Mouse (Mus musculus) embryonic fibroblast, embryonic 13.5 days (primary cell): ENCODE measurements around the gene Slc6a1.

Experiments
- CTCF ChIP-seq: IDR thresholded peaks from 2 replicates; pipeline ENCODE4 v1.5.1; 2011; ENCODE audit warnings: mild to moderate bottlenecking, control low read depth, low read length, moderate library complexity, borderline replicate concordance; ENCODE audit not compliant: insufficient read depth
- POLR2A ChIP-seq: IDR thresholded peaks from 2 replicates; pipeline ENCODE4 v1.6.1; 2011; ENCODE audit warnings: low read depth, mild to moderate bottlenecking, control low read depth, low read length, moderate library complexity

GRCm38 (mm10) chr6:114304668-114305067 is 22.2 kb downstream of the Slc6a1 start:
- TF ChIP-seq CTCF (no peak), POLR2A (no peak)
